Mouse (Mus musculus) myocyte (in vitro differentiated cells): ENCODE results near the gene Kmt2c. TPM values are rescaled to one million over a fixed set of nuclear protein-coding genes. Genes with fewer than 3 reads are reported as not detected.

ENCODE experiments used
- H3K27me3 ChIP-seq: one replicate; pipeline ENCODE4 v1.6.1; 2011; ENCODE audit not compliant: control insufficient read depth, insufficient read depth, insufficient read length
- H3K36me3 ChIP-seq: one replicate; pipeline ENCODE4 v1.6.1; 2011; ENCODE audit not compliant: control insufficient read depth, insufficient read depth
- H3K4me2 ChIP-seq: one replicate; pipeline ENCODE4 v1.6.1; 2011; ENCODE audit warnings: low read depth, control low read depth
- H3K4me3 ChIP-seq: one replicate; pipeline ENCODE4 v1.5.1; 2011; ENCODE audit warnings: mild to moderate bottlenecking, control low read depth, moderate library complexity
- H3K79me2 ChIP-seq: one replicate; pipeline ENCODE4 v1.6.1; 2011; ENCODE audit not compliant: control insufficient read depth, insufficient read depth
- H3ac ChIP-seq: one replicate; pipeline ENCODE4 v1.6.1; 2011; ENCODE audit not compliant: control insufficient read depth, insufficient read length
- CEBPB ChIP-seq: IDR thresholded peaks from 2 replicates; pipeline ENCODE4 v1.6.1; 2011; ENCODE audit warnings: mild to moderate bottlenecking, moderate library complexity; ENCODE audit not compliant: poor library complexity, insufficient read depth, severe bottlenecking
- E2F4 ChIP-seq: IDR thresholded peaks from one replicate; pipeline ENCODE4 v1.6.1; 2011; ENCODE audit warnings: mild to moderate bottlenecking, control low read depth, moderate library complexity; ENCODE audit not compliant: insufficient read depth
- MAX ChIP-seq: IDR thresholded peaks from one replicate; pipeline ENCODE4 v1.6.1; 2011; ENCODE audit warnings: low read depth, mild to moderate bottlenecking, control low read depth
- MYOD1 ChIP-seq, 3 experiments: IDR thresholded peaks; one replicate each; pipeline ENCODE4 v1.6.1; 2011; ENCODE audit warnings: control low read depth in 2 of 3, low read depth in 2 of 3, mild to moderate bottlenecking in 2 of 3, moderate library complexity in 1 of 3; ENCODE audit not compliant: insufficient read length in 2 of 3, control insufficient read depth in 1 of 3
- MYOG ChIP-seq, 3 experiments: IDR thresholded peaks; one replicate each; pipeline ENCODE4 v1.6.1; 2011; ENCODE audit warnings: control low read depth in 2 of 3, low read depth in 2 of 3, mild to moderate bottlenecking in 2 of 3; ENCODE audit not compliant: insufficient read length in 2 of 3, control insufficient read depth in 1 of 3, insufficient read depth in 1 of 3
- POLR2A ChIP-seq: IDR thresholded peaks from one replicate; pipeline ENCODE4 v1.6.1; 2011; ENCODE audit warnings: low read depth, mild to moderate bottlenecking, control low read depth, moderate library complexity; ENCODE audit not compliant: insufficient read length
- POLR2AphosphoS2 ChIP-seq: IDR thresholded peaks from one replicate; pipeline ENCODE4 v1.6.1; 2011; ENCODE audit warnings: low read depth, control low read depth; ENCODE audit not compliant: insufficient read length
- REST ChIP-seq: IDR thresholded peaks from one replicate; pipeline ENCODE4 v1.6.1; 2011; ENCODE audit warnings: mild to moderate bottlenecking, control low read depth, moderate library complexity; ENCODE audit not compliant: insufficient read depth, insufficient read length
- SRF ChIP-seq: IDR thresholded peaks from one replicate; pipeline ENCODE4 v1.6.1; 2011; ENCODE audit warnings: low read depth; ENCODE audit not compliant: control insufficient read depth, insufficient read length
- TCF12 ChIP-seq: IDR thresholded peaks from one replicate; pipeline ENCODE4 v1.6.1; 2011; ENCODE audit warnings: mild to moderate bottlenecking, control low read depth; ENCODE audit not compliant: poor library complexity, insufficient read depth, severe bottlenecking
- TCF3 ChIP-seq: IDR thresholded peaks from one replicate; pipeline ENCODE4 v1.6.1; 2011; ENCODE audit warnings: low read depth, control low read depth; ENCODE audit not compliant: insufficient read length
- USF1 ChIP-seq: IDR thresholded peaks from one replicate; pipeline ENCODE4 v1.6.1; 2011; ENCODE audit warnings: low read depth, mild to moderate bottlenecking, control low read depth, moderate library complexity
- polyA plus RNA-seq: library from polyadenylated mRNA; unstranded; fragments of >200 nt; fragmentation: generic; extraction: Trizol; gene quantifications from one replicate; pipeline ENCODE4 v1.2.1, GENCODE M21; 2012; ENCODE audit warnings: missing spikeins

The Kmt2c gene
- polyA plus RNA-seq, 1 experiment = 4.1 TPM

DNA sequence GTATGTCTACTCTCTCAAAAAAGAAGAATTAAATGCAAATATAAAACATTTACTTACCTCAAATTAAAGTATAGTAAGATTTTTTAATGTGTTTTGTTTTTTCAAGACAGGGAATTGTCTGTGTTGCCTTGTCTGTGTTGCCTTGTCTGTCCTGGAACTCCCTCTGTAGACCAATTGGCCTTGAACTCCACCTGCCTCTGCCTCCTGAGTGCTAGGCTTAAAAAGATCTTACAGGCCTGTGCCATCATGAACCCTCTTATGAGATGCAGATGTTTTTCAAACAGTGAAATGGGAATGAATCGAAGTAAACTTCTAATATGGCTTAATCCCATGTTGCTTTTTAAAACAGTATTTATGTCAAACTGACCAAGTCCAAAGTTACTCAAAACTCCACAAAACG is 1.9 kb downstream of the Kmt2c start:
- Histone ChIP-seq H3K4me3 (peak overlapping the region; percentile 57), H3K36me3 (no peaks in the 10 kb centered on the region), H3K4me2 (peak overlapping the region; percentile 88), H3K79me2 (peaks cover 59% of the 10 kb centered on the region), H3K27me3 (no peaks in the 10 kb centered on the region), H3ac (no peak overlapping the region)
- TF ChIP-seq REST = no peak
- TF ChIP-seq MYOG (IDR thresholded peaks at IDR 0.05; ENCODE audit: control insufficient read depth in 1 of 3, insufficient read depth in 1 of 3, insufficient read length in 2 of 3, low read depth in 2 of 3) = no peak
- TF ChIP-seq TCF3 = no peak
- no peak for TF ChIP-seq POLR2A
- TF ChIP-seq USF1 = no peak
- TF ChIP-seq CEBPB = no peak
- TF ChIP-seq E2F4 = no peak
- TF ChIP-seq TCF12 = no peak
- TF ChIP-seq SRF = no peak
- no peak for TF ChIP-seq MYOD1 (IDR thresholded peaks at IDR 0.05; ENCODE audit: control insufficient read depth in 1 of 3, insufficient read length in 2 of 3, low read depth in 2 of 3)

DNA sequence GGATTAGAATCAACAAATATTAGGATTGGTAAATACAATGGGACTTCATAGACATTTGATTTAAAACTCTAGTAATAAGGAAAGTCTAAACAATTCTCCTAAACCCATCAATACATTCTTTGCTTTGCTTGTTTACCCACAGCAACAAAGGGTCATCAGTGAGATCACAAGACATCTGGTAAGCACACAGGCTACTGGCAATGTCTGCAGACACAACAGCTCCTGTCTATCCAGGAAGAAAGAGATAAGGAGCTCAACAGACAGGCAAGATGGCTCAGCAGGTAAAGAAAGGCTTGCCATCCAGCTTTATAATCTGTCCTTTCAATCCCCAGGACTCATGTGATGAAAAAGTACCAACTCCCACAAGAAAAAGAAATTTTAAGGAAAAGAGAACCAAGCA is 19.7 kb downstream of the Kmt2c start:
- H3K27me3 ChIP-seq = no peaks in the 10 kb centered on the region

GRCm38 (mm10) chr5:25475789-25476188 is 22.8 kb downstream of the Kmt2c start:
- TF ChIP-seq TCF12 (no peak), SRF (no peak), CEBPB (no peak), MYOD1 (IDR thresholded peaks at IDR 0.05; ENCODE audit: control insufficient read depth in 1 of 3, insufficient read length in 2 of 3, low read depth in 2 of 3) (no peak), MYOG (IDR thresholded peaks at IDR 0.05; ENCODE audit: control insufficient read depth in 1 of 3, insufficient read depth in 1 of 3, insufficient read length in 2 of 3, low read depth in 2 of 3) (no peak), MAX (no peak), POLR2A (no peak), USF1 (no peak), POLR2AphosphoS2 (no peak), REST (no peak), E2F4 (no peak), TCF3 (no peak)

More for the DNA sequence above, 19.7 kb downstream of the Kmt2c start:
- TF ChIP-seq MAX (no peak), POLR2AphosphoS2 (no peak), MYOG (IDR thresholded peaks at IDR 0.05; ENCODE audit: control insufficient read depth in 1 of 3, insufficient read depth in 1 of 3, insufficient read length in 2 of 3, low read depth in 2 of 3) (no peak), TCF3 (no peak), E2F4 (no peak), REST (no peak), TCF12 (no peak), MYOD1 (IDR thresholded peaks at IDR 0.05; ENCODE audit: control insufficient read depth in 1 of 3, insufficient read length in 2 of 3, low read depth in 2 of 3) (no peak), POLR2A (no peak), SRF (no peak), CEBPB (no peak), USF1 (no peak)
- Histone ChIP-seq H3ac (no peak overlapping the region), H3K4me2 (no peak overlapping the region), H3K36me3 (no peaks in the 10 kb centered on the region), H3K79me2 (peaks cover 43% of the 10 kb centered on the region), H3K4me3 (no peak overlapping the region)

GRCm38 (mm10) chr5:25472070-25472469 is 26.5 kb downstream of the Kmt2c start:
- Histone ChIP-seq H3K4me2 (peak overlapping the region; percentile 27), H3K36me3 (no peaks in the 10 kb centered on the region), H3K27me3 (no peaks in the 10 kb centered on the region), H3K4me3 (no peak overlapping the region), H3K79me2 (peaks cover 22% of the 10 kb centered on the region), H3ac (no peak overlapping the region)
- no peak for TF ChIP-seq POLR2A
- TF ChIP-seq REST = no peak
- no peak for TF ChIP-seq MYOG (IDR thresholded peaks at IDR 0.05; ENCODE audit: control insufficient read depth in 1 of 3, insufficient read depth in 1 of 3, insufficient read length in 2 of 3, low read depth in 2 of 3)
- TF ChIP-seq MYOD1 (IDR thresholded peaks at IDR 0.05; ENCODE audit: control insufficient read depth in 1 of 3, insufficient read length in 2 of 3, low read depth in 2 of 3) = no peak
- no peak for TF ChIP-seq CEBPB
- no peak for TF ChIP-seq E2F4
- TF ChIP-seq TCF3 = no peak
- TF ChIP-seq TCF12 = no peak
- TF ChIP-seq USF1 = no peak
- no peak for TF ChIP-seq MAX
- no peak for TF ChIP-seq SRF
- TF ChIP-seq POLR2AphosphoS2 = no peak

More at GRCm38 (mm10) chr5:25475789-25476188, 22.8 kb downstream of the Kmt2c start:
- Histone ChIP-seq H3K27me3 (no peaks in the 10 kb centered on the region), H3ac (no peak overlapping the region), H3K36me3 (no peaks in the 10 kb centered on the region), H3K4me3 (no peak overlapping the region), H3K79me2 (peaks cover 40% of the 10 kb centered on the region), H3K4me2 (no peak overlapping the region)
